Mouse (Mus musculus) CH12.LX (cell line): ENCODE data around the gene Adcy7. TPM values are rescaled to one million over a fixed set of nuclear protein-coding genes. Genes with fewer than 3 reads are reported as not detected.

Experiments
- DNase-seq: peaks from one replicate; pipeline ENCODE4 v3.0.0-alpha.2; 2013; ENCODE audit errors: extremely low read depth
- H3K27ac ChIP-seq: 2 replicates; pipeline ENCODE4 v1.5.1; 2012; ENCODE audit warnings: low read depth, mild to moderate bottlenecking, control low read depth, moderate library complexity; ENCODE audit not compliant: insufficient read depth
- H3K27me3 ChIP-seq: replicated peaks from 2 replicates; pipeline ENCODE3; 2012; ENCODE audit warnings: inconsistent platforms
- H3K36me3 ChIP-seq, 2 experiments: replicated peaks in 1 of 2; 2 replicates each; pipeline versions ENCODE3 to v1.6.1; 2012; ENCODE audit warnings: inconsistent platforms in 1 of 2, low read length in 1 of 2, mild to moderate bottlenecking in 1 of 2, mixed read lengths in 1 of 2, moderate library complexity in 1 of 2; ENCODE audit not compliant: control insufficient read depth in 1 of 2, insufficient read depth in 1 of 2
- H3K4me1 ChIP-seq, 2 experiments: 2 replicates each; pipeline ENCODE4 v1.6.1; 2012; ENCODE audit warnings: inconsistent platforms in 1 of 2, moderate library complexity in 1 of 2; ENCODE audit not compliant: insufficient read depth in 2 of 2, control insufficient read depth in 1 of 2
- H3K4me2 ChIP-seq: 2 replicates; pipeline ENCODE4 v1.6.1; 2012; ENCODE audit warnings: low read depth, mild to moderate bottlenecking, control low read depth; ENCODE audit not compliant: poor library complexity, insufficient read depth, severe bottlenecking
- H3K4me3 ChIP-seq, 3 experiments: fragments of 150-350 bp in 1 of 3; sonication (generic) in 1 of 3; replicated peaks in 1 of 3; 2 replicates each; pipeline versions ENCODE3 to v1.5.1; 2011 to 2012; ENCODE audit warnings: low read depth in 2 of 3, low read length in 2 of 3, mild to moderate bottlenecking in 2 of 3, moderate library complexity in 2 of 3, control low read depth in 1 of 3, improper control_type of control experiment in 1 of 3, inconsistent platforms in 1 of 3, mixed read lengths in 1 of 3; ENCODE audit not compliant: poor library complexity in 1 of 3
- H3K79me2 ChIP-seq: replicated peaks from 2 replicates; pipeline ENCODE4 v1.6.1; 2012; ENCODE audit warnings: mild to moderate bottlenecking, moderate library complexity; ENCODE audit not compliant: control insufficient read depth, poor library complexity, insufficient read depth, severe bottlenecking; ENCODE audit errors: extremely low read depth
- H3K9ac ChIP-seq: 2 replicates; pipeline ENCODE4 v1.6.1; 2012; ENCODE audit warnings: low read depth, mild to moderate bottlenecking, control low read depth, moderate library complexity; ENCODE audit not compliant: insufficient read depth
- H3K9me3 ChIP-seq: replicated peaks from 2 replicates; pipeline ENCODE3; 2012; ENCODE audit warnings: low read length, inconsistent platforms, mixed read lengths
- BHLHE40 ChIP-seq: IDR thresholded peaks from 2 replicates; pipeline ENCODE4 v1.6.1; 2011; ENCODE audit warnings: mild to moderate bottlenecking, low read depth, low read length, improper control_type of control experiment
- E2F4 ChIP-seq: IDR thresholded peaks from 2 replicates; pipeline ENCODE4 v1.6.1; 2011; ENCODE audit warnings: low read depth, low read length, improper control_type of control experiment; ENCODE audit not compliant: insufficient replicate concordance
- HCFC1 ChIP-seq: IDR thresholded peaks from 2 replicates; pipeline ENCODE4 v1.6.1; 2012; ENCODE audit warnings: low read depth, mild to moderate bottlenecking, inconsistent platforms, low read length, improper control_type of control experiment
- IRF4 ChIP-seq: IDR thresholded peaks from 2 replicates; pipeline ENCODE4 v1.6.1; 2014; ENCODE audit warnings: low read depth, mild to moderate bottlenecking, inconsistent platforms, low read length, improper control_type of control experiment
- JUN ChIP-seq: IDR thresholded peaks from 2 replicates; pipeline ENCODE4 v1.6.1; 2011; ENCODE audit warnings: low read depth, mild to moderate bottlenecking, low read length, improper control_type of control experiment, moderate library complexity; ENCODE audit not compliant: insufficient read depth
- JUND ChIP-seq: conservative IDR thresholded peaks from 2 replicates; pipeline ENCODE4 v1.6.1; 2011; ENCODE audit warnings: low read depth, low read length, improper control_type of control experiment
- KAT2A ChIP-seq: IDR thresholded peaks from 2 replicates; pipeline ENCODE4 v1.6.1; 2012; ENCODE audit warnings: low read length, improper control_type of control experiment, inconsistent platforms; ENCODE audit not compliant: insufficient replicate concordance
- MAX ChIP-seq: IDR thresholded peaks from 2 replicates; pipeline ENCODE4 v1.6.1; 2011; ENCODE audit warnings: low read length, improper control_type of control experiment
- MAZ ChIP-seq: IDR thresholded peaks from 2 replicates; pipeline ENCODE4 v1.6.1; 2012; ENCODE audit warnings: low read depth, mild to moderate bottlenecking, inconsistent platforms, low read length, improper control_type of control experiment, moderate library complexity
- MXI1 ChIP-seq: IDR thresholded peaks from 2 replicates; pipeline ENCODE4 v1.6.1; 2011; ENCODE audit warnings: mild to moderate bottlenecking, low read depth, low read length, improper control_type of control experiment
- MYC ChIP-seq: IDR thresholded peaks from 2 replicates; pipeline ENCODE4 v1.6.1; 2011; ENCODE audit warnings: low read depth, mild to moderate bottlenecking, improper control_type of control experiment, low read length
- NELFE ChIP-seq: IDR thresholded peaks from 2 replicates; pipeline ENCODE4 v1.6.1; 2011; ENCODE audit warnings: low read depth, low read length, improper control_type of control experiment
- PAX5 ChIP-seq: IDR thresholded peaks from 2 replicates; pipeline ENCODE4 v1.6.1; 2012; ENCODE audit warnings: low read length, inconsistent platforms, mixed read lengths
- POLR2A ChIP-seq: IDR thresholded peaks from 2 replicates; pipeline ENCODE4 v1.6.1; 2011; ENCODE audit warnings: low read depth, mild to moderate bottlenecking, improper control_type of control experiment, low read length
- RCOR1 ChIP-seq: conservative IDR thresholded peaks from 2 replicates; pipeline ENCODE4 v1.6.1; 2012; ENCODE audit warnings: low read depth, mild to moderate bottlenecking, inconsistent platforms, low read length, improper control_type of control experiment
- SIN3A ChIP-seq: IDR thresholded peaks from 2 replicates; pipeline ENCODE4 v1.6.1; 2012; ENCODE audit warnings: low read length, improper control_type of control experiment, inconsistent platforms
- SMC3 ChIP-seq: IDR thresholded peaks from 2 replicates; pipeline ENCODE4 v1.6.1; 2011; ENCODE audit warnings: low read depth, low read length, improper control_type of control experiment
- TCF12 ChIP-seq: IDR thresholded peaks from 2 replicates; pipeline ENCODE4 v1.6.1; 2014; ENCODE audit warnings: low read depth, mild to moderate bottlenecking, inconsistent platforms, low read length, improper control_type of control experiment
- UBTF ChIP-seq: IDR thresholded peaks from 2 replicates; pipeline ENCODE4 v1.6.1; 2012; ENCODE audit warnings: low read depth, mild to moderate bottlenecking, inconsistent platforms, low read length, improper control_type of control experiment, moderate library complexity
- USF2 ChIP-seq: conservative IDR thresholded peaks from 2 replicates; pipeline ENCODE4 v1.6.1; 2011; ENCODE audit warnings: low read depth, low read length, improper control_type of control experiment
- dilution Hi-C: fragments of 300-500 bp; cut with MboI; formaldehyde crosslinking; loops from 2 replicates; pipeline ENCODE4 v1.14.3; 2020; ENCODE audit warnings: low sequenced_read_pairs; ENCODE audit not compliant: extremely low pct_unique_long_range_greater_than_20kb, extremely low pct_ligation_motif_present
- in situ Hi-C: fragments of 300-500 bp; cut with MboI; formaldehyde crosslinking; loops from 3 replicates; pipeline ENCODE4 v1.14.3; 2019; ENCODE audit warnings: low sequenced_read_pairs, low pct_ligation_motif_present, low pct_unique_long_range_greater_than_20kb, mixed read lengths
- polyA plus RNA-seq: library from polyadenylated mRNA; unstranded; fragments of >175 nt; gene quantifications from 2 replicates; pipeline ENCODE4 v1.2.1, GENCODE M21; 2012; ENCODE audit warnings: low read depth; ENCODE audit not compliant: insufficient read length
- total RNA-seq, 2 experiments: library from RNA; depleted of rRNA; stranded (reverse); fragments of 300-350 nt in 1 of 2; fragments of >200 nt in 1 of 2; gene quantifications; 2 replicates each; pipeline ENCODE4 v1.2.3; 2012 to 2014

Adcy7 gene
- total and polyA plus RNA-seq, 3 experiments, result 25.7 to 28.5 (median 27.0) TPM

- TF ChIP-seq IRF4, result no peak
- TF ChIP-seq SIN3A, result no peak
- no peak for TF ChIP-seq E2F4
- TF ChIP-seq USF2, result no peak
- no peak for TF ChIP-seq MAX
- TF ChIP-seq MAZ, result no peak
- no peak for TF ChIP-seq JUND
- TF ChIP-seq HCFC1, result no peak
- no peak for TF ChIP-seq POLR2A
- no peak for TF ChIP-seq RCOR1
- no peak for TF ChIP-seq KAT2A
- TF ChIP-seq NELFE, result no peak
- H3K9ac ChIP-seq, result no peak overlapping the region
- H3K9me3 ChIP-seq, result no peaks in the 10 kb centered on the region
- H3K27ac ChIP-seq, result no peak overlapping the region
- H3K27me3 ChIP-seq, result no peaks in the 10 kb centered on the region
- no peak overlapping the region for H3K4me3 ChIP-seq
- in situ Hi-C loops (no loop called here), dilution Hi-C loops (no loop called here)
- H3K79me2 ChIP-seq, result no peaks in the 10 kb centered on the region
- H3K4me1 ChIP-seq, result peaks cover 11 to 60% of the 10 kb centered on the region in 2 experiments; a peak in 3 of 4 replicates
- DNase-seq, result no peak
- H3K4me2 ChIP-seq, result no peak overlapping the region
- H3K36me3 ChIP-seq, result peaks cover 41 to 86% of the 10 kb centered on the region in 2 experiments
These were observed 29.6 kb downstream of the Adcy7 start for GRCm38 (mm10) chr8:88301589-88302437.

- dilution Hi-C loops, result no loop called here
- H3K4me3 ChIP-seq, result no peak overlapping the region
- H3K36me3 ChIP-seq, result peaks cover 39 to 81% of the 10 kb centered on the region in 2 experiments
- no peak overlapping the region for H3K9ac ChIP-seq
- in situ Hi-C loops, result no loop called here
- no peak overlapping the region for H3K4me2 ChIP-seq
- no peaks in the 10 kb centered on the region for H3K79me2 ChIP-seq
- no peak for DNase-seq
- no peaks in the 10 kb centered on the region for H3K9me3 ChIP-seq
- no peaks in the 10 kb centered on the region for H3K27me3 ChIP-seq
- H3K27ac ChIP-seq, result no peak overlapping the region
- peaks cover 25 to 53% of the 10 kb centered on the region in 2 experiments for H3K4me1 ChIP-seq
- TF ChIP-seq PAX5 (no peak), MYC (no peak), BHLHE40 (no peak), JUN (no peak), SMC3 (no peak), UBTF (no peak), MXI1 (no peak), TCF12 (no peak)
These were observed 33.6 kb downstream of the Adcy7 start for GRCm38 (mm10) chr8:88305814-88306213.
